Mouse (Mus musculus) C2C12 (cell line): Measurements from ENCODE around the gene Pde11a.

Experiments used
- CEBPB ChIP-seq: IDR thresholded peaks from one replicate; pipeline ENCODE4 v1.6.1; 2011; ENCODE audit warnings: low read depth, mild to moderate bottlenecking, control low read depth, moderate library complexity
- CTCF ChIP-seq: IDR thresholded peaks from one replicate; pipeline ENCODE4 v1.5.1; 2011; ENCODE audit not compliant: control insufficient read depth, insufficient read depth, insufficient read length
- FOSL1 ChIP-seq: IDR thresholded peaks from one replicate; pipeline ENCODE4 v1.8.0; 2011; ENCODE audit warnings: mild to moderate bottlenecking, low read length; ENCODE audit not compliant: poor library complexity, insufficient read depth, severe bottlenecking
- MAX ChIP-seq: IDR thresholded peaks from one replicate; pipeline ENCODE4 v1.6.1; 2011; ENCODE audit warnings: mild to moderate bottlenecking, control low read depth
- MYOD1 ChIP-seq: IDR thresholded peaks from one replicate; pipeline ENCODE4 v1.6.1; 2011; ENCODE audit warnings: low read depth; ENCODE audit not compliant: control insufficient read depth, insufficient read length
- MYOG ChIP-seq: IDR thresholded peaks from one replicate; pipeline ENCODE4 v1.6.1; 2011; ENCODE audit not compliant: control insufficient read depth, insufficient read length; ENCODE audit errors: extremely low read depth
- USF1 ChIP-seq: IDR thresholded peaks from one replicate; pipeline ENCODE4 v1.6.1; 2011; ENCODE audit warnings: low read depth, mild to moderate bottlenecking, control low read depth, moderate library complexity

DNA sequence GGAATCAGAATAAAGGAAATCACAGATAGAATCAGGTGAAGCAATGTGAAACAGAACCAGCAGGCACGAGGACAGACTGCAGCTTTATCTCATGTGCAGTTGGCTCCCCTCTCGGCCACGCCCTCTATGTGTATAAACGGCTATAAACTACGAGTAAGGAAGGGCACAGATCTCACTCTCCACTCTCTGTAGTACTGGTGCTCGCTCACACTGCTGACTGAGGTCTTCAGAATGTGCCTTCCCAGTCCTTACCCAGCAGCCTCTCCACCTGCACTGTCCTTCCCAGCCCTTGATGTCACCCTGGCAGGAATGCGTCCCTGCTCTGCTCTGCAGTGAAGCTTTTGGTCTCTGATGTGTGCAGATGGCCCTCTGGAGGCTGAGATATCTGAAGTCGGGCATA lies 228.9 kb downstream of the Pde11a start:
- TF ChIP-seq MAX = no peak
- TF ChIP-seq CTCF = no peak
- TF ChIP-seq MYOG = no peak
- no peak for TF ChIP-seq CEBPB
- TF ChIP-seq FOSL1 = no peak
- no peak for TF ChIP-seq USF1
- no peak for TF ChIP-seq MYOD1
